Mouse (Mus musculus): ENCODE measurements around the gene 5730480H06Rik. TPM values are rescaled to one million over a fixed set of nuclear protein-coding genes. Genes with fewer than 3 reads are reported as not detected.

Gene 5730480H06Rik
- polyA plus RNA-seq, 1 experiment = 6.2 TPM

DNA sequence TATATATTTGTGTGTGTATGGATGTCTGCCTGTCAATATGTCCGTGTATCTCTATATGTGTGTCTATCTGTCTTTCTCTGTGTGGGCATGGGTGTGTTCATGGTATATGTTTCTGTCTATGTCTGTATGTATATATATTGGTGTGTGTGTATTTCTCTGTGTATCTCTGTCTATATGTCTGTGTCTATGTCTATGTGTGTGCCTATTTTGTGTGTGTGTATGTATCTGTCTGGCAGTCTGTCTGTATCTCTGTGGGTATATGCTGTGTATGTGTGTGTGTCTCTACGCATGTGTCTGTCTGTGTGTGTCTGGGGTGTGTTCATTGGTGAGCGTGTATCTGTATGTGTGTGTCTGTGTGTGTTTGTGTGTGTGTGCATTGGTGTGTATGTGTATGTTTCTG lies 5.7 kb downstream of the 5730480H06Rik start:
- Histone ChIP-seq H3K4me1 (ENCODE audit: control insufficient read depth, insufficient read depth, low read length) (no peaks in the 10 kb centered on the region; the same call in 1 of the 2 replicates), H3K27ac (ENCODE audit: control insufficient read depth, insufficient read depth, low read depth, low read length, poor library complexity) (no peak overlapping the region), H3K4me3 (replicated peaks; ENCODE audit: control insufficient read depth, low read depth, low read length) (no peak overlapping the region)
- 79% methylated on average over 3 of the region's 3 CpGs for WGBS
- TF ChIP-seq CTCF (IDR thresholded peaks at IDR 0.05; ENCODE audit: control insufficient read depth, insufficient read depth, low read length) (no peak), POLR2A (IDR thresholded peaks at IDR 0.05; ENCODE audit: borderline replicate concordance, control insufficient read depth, low read depth, low read length) (no peak)

DNA sequence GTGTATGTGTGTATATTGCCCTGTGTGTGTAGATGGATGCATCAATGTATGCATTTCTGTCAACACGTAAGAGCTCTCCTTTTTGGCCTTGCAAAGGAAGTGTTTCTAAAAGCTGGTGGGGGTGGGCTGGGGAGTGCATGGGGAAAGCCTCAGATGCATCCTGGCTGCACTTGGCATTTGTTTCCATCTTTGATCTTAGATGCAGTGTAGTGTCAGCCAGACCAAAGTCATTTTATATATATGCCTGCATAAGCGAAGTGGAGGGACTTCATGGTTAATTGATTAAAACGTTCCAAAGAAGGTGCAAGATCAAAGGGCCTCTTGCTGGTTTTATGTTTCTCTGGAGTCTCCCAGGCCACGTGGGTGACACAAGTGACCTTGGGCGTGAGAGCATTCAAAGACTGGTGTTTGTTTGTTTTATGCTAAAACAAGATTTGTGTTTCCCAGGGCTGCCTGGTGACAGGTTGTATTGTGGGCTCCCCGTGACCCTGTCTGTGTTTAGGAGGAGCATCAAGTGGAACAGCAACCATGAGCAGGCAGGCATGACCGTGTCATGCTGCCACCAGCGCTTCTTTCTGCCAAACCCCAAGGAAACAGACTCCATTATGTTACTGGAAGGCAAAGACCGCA lies 6.2 kb downstream of the 5730480H06Rik start:
- H3K27ac ChIP-seq (ENCODE audit: control insufficient read depth, insufficient read depth, low read depth, low read length, poor library complexity) = no peak overlapping the region
- H3K4me3 ChIP-seq (replicated peaks; ENCODE audit: control insufficient read depth, low read depth, low read length) = no peak overlapping the region
- 72% methylated on average over 9 of the region's 9 CpGs for WGBS
- no peak for TF ChIP-seq CTCF (IDR thresholded peaks at IDR 0.05; ENCODE audit: control insufficient read depth, insufficient read depth, low read length)
- no peak for TF ChIP-seq POLR2A (IDR thresholded peaks at IDR 0.05; ENCODE audit: borderline replicate concordance, control insufficient read depth, low read depth, low read length)
- H3K4me1 ChIP-seq (ENCODE audit: control insufficient read depth, insufficient read depth, low read length) = no peaks in the 10 kb centered on the region; the same call in 1 of the 2 replicates

DNA sequence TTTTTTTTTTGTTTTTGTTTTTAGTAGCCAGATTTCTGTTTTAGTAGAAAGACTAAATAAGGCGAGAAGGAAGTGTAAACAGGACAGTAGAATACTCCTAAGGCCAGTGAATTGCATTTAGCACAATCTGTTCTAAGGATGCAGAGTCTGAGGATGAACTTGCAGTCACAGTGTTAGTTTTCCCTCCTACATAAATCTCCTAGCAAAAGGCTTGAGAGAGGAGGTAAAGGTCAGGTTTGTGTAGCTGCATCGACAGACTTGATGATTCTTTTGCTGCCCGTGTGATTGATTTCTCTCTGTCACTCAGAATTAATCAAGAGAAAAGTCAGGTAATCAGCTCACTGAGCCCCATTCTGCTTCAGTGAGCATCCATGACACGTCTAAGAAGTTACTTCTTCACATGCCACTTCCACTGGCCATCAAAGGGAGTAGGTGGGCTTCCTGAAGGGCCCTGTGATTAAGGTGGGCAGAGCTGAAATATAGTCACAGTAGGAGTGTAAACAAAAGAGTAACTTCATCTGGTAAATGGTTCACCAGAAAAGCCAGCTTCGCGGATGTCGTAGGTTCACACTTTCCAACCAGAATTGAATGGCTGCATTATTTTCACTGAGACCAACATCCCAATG lies 13.2 kb downstream of the 5730480H06Rik start:
- TF ChIP-seq CTCF (IDR thresholded peaks at IDR 0.05; ENCODE audit: control insufficient read depth, insufficient read depth, low read length) = no peak
- no peak for TF ChIP-seq POLR2A (IDR thresholded peaks at IDR 0.05; ENCODE audit: borderline replicate concordance, control insufficient read depth, low read depth, low read length)
- Histone ChIP-seq H3K27ac (ENCODE audit: control insufficient read depth, insufficient read depth, low read depth, low read length, poor library complexity) (no peak overlapping the region), H3K4me1 (ENCODE audit: control insufficient read depth, insufficient read depth, low read length) (no peaks in the 10 kb centered on the region), H3K4me3 (replicated peaks; ENCODE audit: control insufficient read depth, low read depth, low read length) (no peak overlapping the region)
- WGBS = 81% methylated on average over 7 of the region's 7 CpGs

DNA sequence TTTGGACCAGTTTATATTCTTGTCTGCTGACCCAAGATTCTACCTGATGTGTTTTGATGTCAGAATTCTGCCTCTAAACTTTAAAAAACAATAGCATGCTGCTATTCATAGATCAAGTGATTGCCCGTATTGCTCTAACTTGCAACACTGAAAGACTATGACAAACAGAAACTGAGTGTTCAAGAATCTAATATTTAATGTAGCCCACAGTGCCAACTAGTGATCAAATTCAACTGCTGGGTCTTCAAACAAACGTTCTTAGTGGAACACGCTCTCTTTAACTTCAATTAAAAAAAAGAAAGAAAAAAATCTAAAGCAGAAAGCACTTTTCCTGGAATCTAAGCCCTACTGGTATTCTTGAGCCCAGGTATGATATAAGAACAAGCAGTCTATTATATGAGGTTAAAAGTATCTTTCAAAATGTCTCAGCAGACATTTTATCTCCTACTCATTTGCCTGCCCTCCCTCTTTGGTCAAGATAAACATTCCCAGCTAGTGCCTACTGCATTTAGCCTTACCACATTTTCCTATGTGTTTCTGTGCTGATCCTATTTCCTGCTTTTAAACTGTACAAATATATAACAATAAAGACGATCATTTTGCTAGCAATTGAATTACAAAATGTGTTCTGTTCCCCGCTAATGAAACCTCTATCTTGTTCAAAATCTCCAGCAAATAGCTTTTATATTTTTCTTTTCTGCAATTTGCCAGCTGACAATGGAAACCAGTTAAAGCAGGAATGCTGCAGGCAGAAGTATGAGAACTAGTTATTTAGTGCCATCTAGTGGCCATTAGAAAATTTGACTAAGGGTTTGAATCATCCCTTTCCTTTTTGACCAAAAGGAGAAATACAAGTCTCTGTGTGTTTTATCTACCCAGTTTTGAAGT lies 17.6 kb downstream of the 5730480H06Rik start:
- H3K27ac ChIP-seq (ENCODE audit: control insufficient read depth, insufficient read depth, low read depth, low read length, poor library complexity) = no peak overlapping the region
- no peaks in the 10 kb centered on the region for H3K4me1 ChIP-seq (ENCODE audit: control insufficient read depth, insufficient read depth, low read length)
- no peak for TF ChIP-seq POLR2A (IDR thresholded peaks at IDR 0.05; ENCODE audit: borderline replicate concordance, control insufficient read depth, low read depth, low read length)
- no peak for TF ChIP-seq CTCF (IDR thresholded peaks at IDR 0.05; ENCODE audit: control insufficient read depth, insufficient read depth, low read length)
- 31% methylated on average over 5 of the region's 5 CpGs for WGBS
- no peak overlapping the region for H3K4me3 ChIP-seq (replicated peaks; ENCODE audit: control insufficient read depth, low read depth, low read length)

DNA sequence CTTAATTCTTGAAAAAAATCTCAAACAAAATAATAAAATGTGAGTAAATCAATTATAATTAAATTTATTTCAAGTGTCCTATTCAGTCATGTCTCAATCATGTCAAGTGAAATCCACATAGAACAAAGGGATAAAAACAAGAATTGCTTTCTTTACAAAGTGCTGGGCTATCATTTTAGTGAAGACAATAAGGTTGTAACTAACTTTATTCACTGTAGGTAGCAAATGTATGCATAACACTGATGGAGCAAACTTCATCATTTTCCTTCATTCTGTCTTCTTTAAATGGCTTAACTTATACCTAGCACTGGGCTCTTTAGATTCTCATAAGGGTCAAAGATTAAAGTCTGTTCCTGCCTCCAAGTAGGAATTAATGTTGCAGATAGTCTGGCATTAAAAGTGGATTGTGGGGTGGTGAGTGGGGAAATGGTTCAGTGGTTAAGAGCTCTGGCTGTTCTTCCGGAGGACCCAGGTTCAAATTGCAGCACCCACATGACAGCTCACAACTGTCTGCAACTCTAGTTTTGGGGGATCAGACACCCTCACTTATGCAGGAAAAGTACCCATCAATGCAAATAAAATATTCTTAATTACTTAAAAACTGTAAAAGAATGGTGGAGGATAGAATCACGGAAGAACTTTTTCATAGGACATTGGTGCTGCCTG lies 18.4 kb downstream of the 5730480H06Rik start:
- no peak overlapping the region for H3K4me3 ChIP-seq (replicated peaks; ENCODE audit: control insufficient read depth, low read depth, low read length)
- WGBS = 86% methylated on average over 2 of the region's 2 CpGs
- no peak for TF ChIP-seq CTCF (IDR thresholded peaks at IDR 0.05; ENCODE audit: control insufficient read depth, insufficient read depth, low read length)
- no peak for TF ChIP-seq POLR2A (IDR thresholded peaks at IDR 0.05; ENCODE audit: borderline replicate concordance, control insufficient read depth, low read depth, low read length)
- no peak overlapping the region for H3K27ac ChIP-seq (ENCODE audit: control insufficient read depth, insufficient read depth, low read depth, low read length, poor library complexity)
- no peaks in the 10 kb centered on the region for H3K4me1 ChIP-seq (ENCODE audit: control insufficient read depth, insufficient read depth, low read length)

DNA sequence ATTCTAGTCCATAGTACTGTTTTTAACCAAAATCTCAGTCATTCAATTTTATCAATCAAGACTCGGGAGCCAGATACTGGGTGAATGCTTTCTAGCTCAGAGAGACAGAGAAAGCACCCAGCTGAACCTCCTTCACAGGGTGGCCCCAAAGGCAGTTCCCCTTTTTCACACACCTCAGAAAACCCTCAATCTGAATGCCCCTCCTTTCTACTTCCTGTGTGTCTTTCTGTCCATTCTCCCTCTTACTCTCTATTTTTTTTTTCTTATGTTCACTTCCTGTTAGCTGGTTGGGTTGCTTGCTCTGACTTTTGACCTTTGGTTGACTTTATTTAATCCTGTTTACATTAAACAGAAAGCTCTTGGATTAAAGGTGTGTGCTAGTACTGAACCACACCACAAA lies 21.6 kb downstream of the 5730480H06Rik start:
- Histone ChIP-seq H3K4me3 (replicated peaks; ENCODE audit: control insufficient read depth, low read depth, low read length) (no peak overlapping the region), H3K27ac (ENCODE audit: control insufficient read depth, insufficient read depth, low read depth, low read length, poor library complexity) (no peak overlapping the region), H3K4me1 (ENCODE audit: control insufficient read depth, insufficient read depth, low read length) (no peaks in the 10 kb centered on the region)
- TF ChIP-seq CTCF (IDR thresholded peaks at IDR 0.05; ENCODE audit: control insufficient read depth, insufficient read depth, low read length) = no peak
- no peak for TF ChIP-seq POLR2A (IDR thresholded peaks at IDR 0.05; ENCODE audit: borderline replicate concordance, control insufficient read depth, low read depth, low read length)
- WGBS = 0% methylated on average over 1 of the region's 1 CpGs

DNA sequence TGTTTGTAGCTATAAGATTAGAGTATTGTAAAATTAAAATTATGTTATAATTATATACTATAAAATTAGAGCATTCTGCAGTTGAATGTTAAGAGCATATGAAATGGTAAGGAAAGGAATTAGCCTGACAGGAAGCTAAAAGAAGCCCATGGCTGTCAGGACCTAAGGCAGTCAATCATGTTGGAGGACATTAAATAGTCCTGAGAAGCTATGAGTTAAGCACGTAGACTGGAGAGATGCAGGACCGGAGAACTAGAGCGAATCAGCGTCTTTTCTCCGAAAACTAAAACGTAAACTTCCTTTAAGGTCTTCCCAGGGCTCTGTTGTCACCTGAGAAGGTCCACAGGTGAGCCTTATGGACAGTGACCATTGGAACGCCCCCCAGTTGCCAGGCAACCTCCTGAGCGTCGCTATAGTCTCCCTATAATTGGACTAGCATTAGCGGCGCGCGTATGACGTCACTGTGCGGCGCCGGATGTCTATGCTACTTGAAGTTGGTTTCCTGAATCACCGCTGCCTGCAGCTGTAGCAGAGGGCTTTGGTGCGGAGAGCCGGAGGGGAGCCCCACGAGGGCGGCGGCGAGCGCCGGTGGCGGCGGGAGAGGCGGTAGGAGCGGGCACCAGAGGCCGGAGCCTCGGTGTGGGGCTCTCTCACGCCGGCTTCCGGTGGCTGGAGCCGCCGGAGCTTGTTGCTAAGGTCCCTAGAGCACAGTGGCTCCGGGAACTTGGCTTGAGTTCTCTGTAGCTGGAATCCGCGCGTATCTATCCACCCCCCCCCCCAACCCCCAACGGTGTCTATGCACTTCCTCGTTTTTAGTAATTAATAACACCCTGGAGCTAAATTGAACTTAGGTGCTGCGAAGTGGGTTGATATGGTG lies 44.4 kb downstream of the 5730480H06Rik start:
- TF ChIP-seq CTCF (IDR thresholded peaks at IDR 0.05; ENCODE audit: control insufficient read depth, insufficient read depth, low read length) (no peak), POLR2A (IDR thresholded peaks at IDR 0.05; ENCODE audit: borderline replicate concordance, control insufficient read depth, low read depth, low read length) (peak; percentile 50; the same call in 1 of the 2 replicates)
- WGBS = under 1% methylated on average over 44 of the region's 44 CpGs
- Histone ChIP-seq H3K4me3 (replicated peaks; ENCODE audit: control insufficient read depth, low read depth, low read length) (peak overlapping the region; percentile 64), H3K27ac (ENCODE audit: control insufficient read depth, insufficient read depth, low read depth, low read length, poor library complexity) (peak overlapping the region; percentile 88), H3K4me1 (ENCODE audit: control insufficient read depth, insufficient read depth, low read length) (no peaks in the 10 kb centered on the region)
